Mouse (Mus musculus): ENCODE measurements at regions not wholly inside any gene's neighbourhood (a gene's known extent, or its start where the extent isn't known, plus 50 kb on each side); places are given as distances from the start of the nearest gene placed in this dataset.
A peak's percentile ranks its signal among the peaks of the same experiment; 100 is the strongest.

GRCm38 (mm10) chr12:8844748-8845147 lies 73.6 kb downstream of the Sdc1 start:
- H3K36me3 ChIP-seq (ENCODE audit: control insufficient read depth in 1 of 2, insufficient read depth in 2 of 2, low read length in 2 of 2): no peaks in the 10 kb centered on the region
- H3K79me2 ChIP-seq (ENCODE audit: control insufficient read depth, insufficient read depth, low read length, poor library complexity): no peaks in the 10 kb centered on the region
- TF ChIP-seq SMC3 (IDR thresholded peaks at IDR 0.05; ENCODE audit: low read depth, low read length): no peak
- peak; percentile 80 for TF ChIP-seq RCOR1 (IDR thresholded peaks at IDR 0.05; ENCODE audit: low read depth, low read length)
- peak; percentile 67 for TF ChIP-seq TBP (IDR thresholded peaks at IDR 0.05; ENCODE audit: low read depth, low read length)
- peak; percentile 88 for TF ChIP-seq BHLHE40 (IDR thresholded peaks at IDR 0.05; ENCODE audit: borderline replicate concordance, low read depth, low read length)
- peak; percentile 33; the same call in 1 of the 2 replicates for TF ChIP-seq GATA1 (IDR thresholded peaks at IDR 0.05; ENCODE audit: low read depth, low read length)
- TF ChIP-seq MEF2A (IDR thresholded peaks at IDR 0.05; ENCODE audit: extremely low read depth, insufficient replicate concordance, low read depth, low read length, poor library complexity, severe bottlenecking): no peak
- no peak for TF ChIP-seq TAL1 (IDR thresholded peaks at IDR 0.05; ENCODE audit: low read length)
- peak; percentile 47 for TF ChIP-seq USF1 (IDR thresholded peaks at IDR 0.05; ENCODE audit: low read depth, low read length)
- TF ChIP-seq EP300 (IDR thresholded peaks at IDR 0.05; ENCODE audit: low read depth in 1 of 2, low read length in 2 of 2): peak in 1 of 2 experiments; percentile 24; a peak in 1 of 4 replicates
- H3K4me1 ChIP-seq (ENCODE audit: control insufficient read depth in 1 of 2, insufficient read depth in 2 of 2, low read length in 2 of 2): no peaks in the 10 kb centered on the region
- no peak overlapping the region for H3K4me3 ChIP-seq (ENCODE audit: control insufficient read depth in 1 of 2, insufficient read depth in 1 of 2, low read depth in 2 of 2, low read length in 2 of 2)
- no peak overlapping the region for H3K27ac ChIP-seq (ENCODE audit: control insufficient read depth, low read depth, low read length)
- no peak overlapping the region for H3K9ac ChIP-seq (ENCODE audit: control insufficient read depth, low read depth, low read length, poor library complexity, severe bottlenecking)
- peaks cover 0 to 7% of the 10 kb centered on the region in 2 experiments; a peak in 2 of 4 replicates for H3K27me3 ChIP-seq (ENCODE audit: control insufficient read depth in 1 of 2, insufficient read depth in 2 of 2, low read length in 2 of 2)
- no peaks in the 10 kb centered on the region for H3K9me3 ChIP-seq (replicated peaks; ENCODE audit: insufficient read depth, low read length)
- DNase-seq (ENCODE audit: low read depth, low spot score): peak; percentile 65

- Histone ChIP-seq H3K27me3 (ENCODE audit: control insufficient read depth in 1 of 2, insufficient read depth in 2 of 2, low read length in 2 of 2) (peaks cover 0 to 7% of the 10 kb centered on the region in 2 experiments; a peak in 2 of 4 replicates), H3K27ac (ENCODE audit: control insufficient read depth, low read depth, low read length) (no peak overlapping the region), H3K79me2 (ENCODE audit: control insufficient read depth, insufficient read depth, low read length, poor library complexity) (no peaks in the 10 kb centered on the region), H3K9me3 (replicated peaks; ENCODE audit: insufficient read depth, low read length) (no peaks in the 10 kb centered on the region), H3K9ac (ENCODE audit: control insufficient read depth, low read depth, low read length, poor library complexity, severe bottlenecking) (no peak overlapping the region), H3K4me3 (ENCODE audit: control insufficient read depth in 1 of 2, insufficient read depth in 1 of 2, low read depth in 2 of 2, low read length in 2 of 2) (no peak overlapping the region), H3K4me1 (ENCODE audit: control insufficient read depth in 1 of 2, insufficient read depth in 2 of 2, low read length in 2 of 2) (no peaks in the 10 kb centered on the region), H3K36me3 (ENCODE audit: control insufficient read depth in 1 of 2, insufficient read depth in 2 of 2, low read length in 2 of 2) (no peaks in the 10 kb centered on the region)
- no peak for DNase-seq (ENCODE audit: low read depth, low spot score)
- TF ChIP-seq ZNF384 (IDR thresholded peaks at IDR 0.05; ENCODE audit: low read depth, low read length) (no peak), HCFC1 (IDR thresholded peaks at IDR 0.05; ENCODE audit: low read depth, low read length) (no peak), EP300 (IDR thresholded peaks at IDR 0.05; ENCODE audit: low read depth in 1 of 2, low read length in 2 of 2) (no peak)
Measured at GRCm38 (mm10) chr12:8845443-8845842, 74.3 kb downstream of the Sdc1 start.

- TF ChIP-seq EP300 (IDR thresholded peaks at IDR 0.05; ENCODE audit: low read depth in 1 of 2, low read length in 2 of 2) (no peak), ETS1 (IDR thresholded peaks at IDR 0.05; ENCODE audit: low read depth, low read length) (no peak), SMC3 (IDR thresholded peaks at IDR 0.05; ENCODE audit: low read depth, low read length) (no peak), HCFC1 (IDR thresholded peaks at IDR 0.05; ENCODE audit: low read depth, low read length) (no peak), MAFK (IDR thresholded peaks at IDR 0.05; ENCODE audit: borderline replicate concordance, low read depth, low read length) (no peak), GATA1 (IDR thresholded peaks at IDR 0.05; ENCODE audit: low read depth, low read length) (no peak), CTCF (IDR thresholded peaks at IDR 0.05 in 2 of 3, conservative IDR thresholded peaks at IDR 0.05 in 1 of 3; ENCODE audit: control insufficient read depth in 1 of 3, insufficient read depth in 1 of 3, low read depth in 2 of 3, low read length in 3 of 3, poor library complexity in 1 of 3, severe bottlenecking in 1 of 3) (no peak), POLR2AphosphoS5 (IDR thresholded peaks at IDR 0.05; ENCODE audit: borderline replicate concordance, low read depth, low read length) (no peak), POLR2A (IDR thresholded peaks at IDR 0.05; ENCODE audit: control insufficient read depth in 1 of 2, insufficient read depth in 1 of 2, low read depth in 1 of 2, low read length in 2 of 2, poor library complexity in 1 of 2) (no peak), JUND (IDR thresholded peaks at IDR 0.05; ENCODE audit: low read depth, low read length) (no peak), NELFE (IDR thresholded peaks at IDR 0.05; ENCODE audit: low read depth, low read length) (no peak), BHLHE40 (IDR thresholded peaks at IDR 0.05; ENCODE audit: borderline replicate concordance, low read depth, low read length) (no peak), ZNF384 (IDR thresholded peaks at IDR 0.05; ENCODE audit: low read depth, low read length) (no peak), GABPA (IDR thresholded peaks at IDR 0.05; ENCODE audit: low read depth, low read length) (no peak), POLR2AphosphoS2 (IDR thresholded peaks at IDR 0.05; ENCODE audit: low read length) (no peak), KAT2A (conservative IDR thresholded peaks at IDR 0.05; ENCODE audit: low read depth, low read length) (no peak), MYB (IDR thresholded peaks at IDR 0.05; ENCODE audit: low read depth, low read length) (no peak), MEF2A (IDR thresholded peaks at IDR 0.05; ENCODE audit: extremely low read depth, insufficient replicate concordance, low read depth, low read length, poor library complexity, severe bottlenecking) (no peak), E2F4 (IDR thresholded peaks at IDR 0.05; ENCODE audit: borderline replicate concordance, low read depth, low read length) (no peak), RCOR1 (IDR thresholded peaks at IDR 0.05; ENCODE audit: low read depth, low read length) (no peak)
- H3K4me1 ChIP-seq (ENCODE audit: control insufficient read depth in 1 of 2, insufficient read depth in 2 of 2, low read length in 2 of 2): no peaks in the 10 kb centered on the region
- H3K9me3 ChIP-seq (replicated peaks; ENCODE audit: insufficient read depth, low read length): no peaks in the 10 kb centered on the region
- no peaks in the 10 kb centered on the region for H3K79me2 ChIP-seq (ENCODE audit: control insufficient read depth, insufficient read depth, low read length, poor library complexity)
- no peak overlapping the region for H3K27ac ChIP-seq (ENCODE audit: control insufficient read depth, low read depth, low read length)
- DNase-seq (ENCODE audit: low read depth, low spot score): no peak
- peaks cover 0 to 3% of the 10 kb centered on the region in 2 experiments; a peak in 2 of 4 replicates for H3K27me3 ChIP-seq (ENCODE audit: control insufficient read depth in 1 of 2, insufficient read depth in 2 of 2, low read length in 2 of 2)
- H3K4me3 ChIP-seq (ENCODE audit: control insufficient read depth in 1 of 2, insufficient read depth in 1 of 2, low read depth in 2 of 2, low read length in 2 of 2): no peak overlapping the region
- no peak overlapping the region for H3K9ac ChIP-seq (ENCODE audit: control insufficient read depth, low read depth, low read length, poor library complexity, severe bottlenecking)
- no peaks in the 10 kb centered on the region for H3K36me3 ChIP-seq (ENCODE audit: control insufficient read depth in 1 of 2, insufficient read depth in 2 of 2, low read length in 2 of 2)
Measured at GRCm38 (mm10) chr12:8846425-8847226, 74.8 kb upstream of the Laptm4a start.

All from MEL (cell line).